Mouse (Mus musculus) adrenal gland, adult (tissue): Measurements from ENCODE around the gene Isg20l2.

ENCODE experiments used
- DNase-seq, 2 experiments: peaks; one replicate each; pipeline ENCODE4 v3.0.0; 2022 to 2023; ENCODE audit warnings: low spot score in 1 of 2; ENCODE audit not compliant: inconsistent age in 2 of 2

Isg20l2 gene

DNA sequence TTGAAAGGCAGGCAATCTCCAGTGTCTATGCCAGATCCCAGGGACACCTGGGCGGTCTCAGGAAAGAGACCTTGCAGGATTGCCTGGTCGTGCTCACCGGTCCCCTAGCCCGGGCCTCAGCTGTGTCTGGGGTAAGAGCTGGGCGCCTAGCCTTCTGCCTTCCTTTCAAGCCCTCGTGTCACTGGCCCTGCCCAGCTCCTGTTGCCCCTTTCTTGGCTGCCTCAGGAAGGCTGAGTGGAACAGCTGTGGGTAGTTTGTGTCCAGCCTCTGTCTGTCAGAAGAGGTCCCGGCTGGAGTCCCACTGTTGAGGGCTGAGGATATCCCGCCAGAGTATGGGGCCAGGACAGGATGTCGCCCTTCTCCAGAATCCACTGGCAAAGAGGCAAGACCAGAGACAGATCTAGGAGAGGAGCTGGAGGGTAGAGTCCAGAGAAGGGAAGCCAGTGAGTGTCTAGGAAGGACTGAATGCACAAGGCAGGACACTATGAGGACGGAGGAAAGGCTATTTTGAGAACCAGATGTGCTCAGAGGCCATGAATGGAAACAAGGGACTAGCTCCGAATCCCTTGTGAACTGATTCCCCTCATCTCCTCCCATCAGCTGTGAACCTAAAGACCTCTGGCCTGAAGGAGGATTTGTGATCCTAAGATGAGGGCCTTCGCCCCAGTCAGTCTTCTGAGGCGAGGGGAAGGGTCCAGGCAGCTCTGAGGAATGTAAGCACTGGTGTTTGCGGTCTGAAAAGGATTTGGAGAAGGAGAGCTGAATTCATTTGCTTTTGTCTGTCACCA lies 43.7 kb downstream of the Isg20l2 start:
- DNase-seq: no peak

DNA sequence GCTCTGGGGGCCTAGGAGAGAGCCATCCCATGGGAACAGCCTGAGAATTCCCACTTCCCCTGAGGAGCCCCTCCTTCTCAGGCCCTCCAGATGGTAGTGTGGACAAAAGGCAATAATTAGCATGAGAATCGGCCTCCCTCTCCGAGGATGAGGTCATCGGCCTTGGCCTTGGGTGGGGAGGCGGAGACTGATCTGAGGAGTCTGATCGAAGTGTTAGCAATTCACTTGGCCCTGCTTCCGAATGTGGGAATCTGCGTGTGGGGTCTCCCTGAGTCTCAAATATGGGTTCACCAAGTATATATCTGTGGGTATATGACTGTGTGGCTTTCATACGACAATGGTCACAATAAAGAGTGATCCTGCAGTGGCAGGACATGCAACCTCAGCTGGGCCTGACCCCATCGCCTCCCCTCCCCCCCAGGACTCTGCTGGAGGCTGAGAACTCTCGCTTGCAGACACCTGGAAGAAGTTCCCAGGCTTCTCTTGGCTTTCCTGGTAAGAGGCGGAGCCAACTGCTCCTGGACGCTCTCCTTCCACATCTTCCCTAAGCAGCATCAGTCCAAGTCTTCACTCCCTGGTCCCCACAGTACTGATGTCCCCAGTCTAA lies 44.4 kb downstream of the Isg20l2 start:
- peak; percentile 62 to 82 for DNase-seq

DNA sequence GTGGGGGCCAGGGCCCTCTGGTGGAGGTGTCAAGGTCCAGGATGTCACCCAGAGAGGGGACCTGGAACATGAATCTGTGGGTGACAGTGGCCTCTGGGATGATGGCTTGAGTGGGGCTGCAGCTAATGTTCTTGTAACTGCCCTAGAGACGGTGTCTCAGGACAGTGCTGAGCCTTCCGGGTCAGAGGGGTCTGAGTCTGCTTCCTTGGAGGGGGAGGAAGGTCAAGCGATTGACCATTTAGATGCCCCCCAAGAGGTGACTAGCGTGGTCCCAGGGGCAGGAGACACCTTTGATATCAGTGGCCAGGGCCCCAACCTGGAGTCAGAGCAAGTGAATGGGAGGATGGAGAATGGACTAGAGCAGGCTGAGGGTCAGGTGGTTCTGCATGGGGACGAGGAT lies 49.4 kb downstream of the Isg20l2 start:
- DNase-seq: no peak

DNA sequence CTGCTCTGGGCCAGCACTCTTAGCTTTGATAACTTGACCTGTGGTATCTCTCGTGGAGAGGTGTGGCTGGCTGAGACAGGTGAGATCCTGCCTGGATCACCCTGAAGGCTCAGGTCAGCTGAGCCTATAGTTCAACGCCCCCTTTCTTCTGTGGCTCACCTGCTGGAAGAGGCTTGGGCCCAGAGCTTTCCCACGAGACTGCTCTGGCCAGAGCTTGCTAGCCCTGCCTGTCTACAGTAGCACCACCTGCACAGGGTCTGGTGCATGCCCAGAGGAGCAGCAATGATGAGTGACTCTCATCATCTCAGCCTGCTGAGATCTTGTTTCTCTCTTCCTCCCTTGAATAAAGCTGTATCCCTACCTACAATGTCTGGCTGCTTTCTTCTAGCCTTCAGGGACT lies 50.0 kb downstream of the Isg20l2 start:
- no peak for DNase-seq

DNA sequence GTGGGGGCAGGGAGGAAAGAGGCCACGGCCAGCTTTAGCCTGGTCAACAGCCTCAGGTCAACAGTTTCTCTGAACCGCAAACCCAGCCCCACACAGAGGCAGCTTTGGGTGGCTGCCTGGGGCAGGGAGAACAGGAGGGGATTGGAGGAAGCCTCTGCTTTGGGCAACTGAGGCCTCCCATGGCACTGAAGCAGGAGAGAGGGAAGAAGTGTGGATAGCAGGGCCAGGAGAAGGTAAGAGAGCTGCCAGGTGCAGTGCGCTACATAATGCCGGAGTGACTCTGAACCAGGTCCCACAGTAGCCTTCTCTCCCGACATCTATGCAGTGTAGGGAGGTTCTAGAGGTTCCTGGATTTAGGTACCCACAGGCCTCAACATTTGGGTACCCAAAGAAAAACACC lies 50.6 kb downstream of the Isg20l2 start:
- DNase-seq: no peak

DNA sequence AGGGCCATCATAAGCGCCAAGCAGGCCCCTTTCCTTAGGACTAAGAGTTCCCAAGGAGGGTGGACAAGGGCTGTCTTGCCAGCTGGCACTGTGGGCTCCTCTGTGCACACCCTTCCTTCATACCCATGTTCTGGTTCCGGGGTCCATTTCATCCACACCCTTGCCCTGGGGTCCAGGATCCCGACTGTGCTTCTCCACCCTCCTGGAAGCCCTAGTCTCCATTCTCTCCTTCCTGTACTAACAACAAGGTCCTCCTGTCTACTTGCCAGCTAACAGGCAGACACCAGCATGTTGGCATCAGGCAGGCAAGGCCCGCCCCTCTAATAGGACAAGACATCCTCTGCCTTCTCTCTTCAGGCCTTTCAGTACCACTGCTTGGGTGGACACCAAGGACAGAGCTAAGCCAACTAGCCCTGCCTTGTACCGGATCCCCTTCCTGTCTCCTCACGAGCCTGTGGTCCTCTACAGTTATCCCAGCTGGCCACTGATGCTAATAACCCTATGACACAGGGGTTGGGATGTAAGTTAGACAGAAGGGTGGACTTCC lies 51.2 kb downstream of the Isg20l2 start:
- no peak for DNase-seq

DNA sequence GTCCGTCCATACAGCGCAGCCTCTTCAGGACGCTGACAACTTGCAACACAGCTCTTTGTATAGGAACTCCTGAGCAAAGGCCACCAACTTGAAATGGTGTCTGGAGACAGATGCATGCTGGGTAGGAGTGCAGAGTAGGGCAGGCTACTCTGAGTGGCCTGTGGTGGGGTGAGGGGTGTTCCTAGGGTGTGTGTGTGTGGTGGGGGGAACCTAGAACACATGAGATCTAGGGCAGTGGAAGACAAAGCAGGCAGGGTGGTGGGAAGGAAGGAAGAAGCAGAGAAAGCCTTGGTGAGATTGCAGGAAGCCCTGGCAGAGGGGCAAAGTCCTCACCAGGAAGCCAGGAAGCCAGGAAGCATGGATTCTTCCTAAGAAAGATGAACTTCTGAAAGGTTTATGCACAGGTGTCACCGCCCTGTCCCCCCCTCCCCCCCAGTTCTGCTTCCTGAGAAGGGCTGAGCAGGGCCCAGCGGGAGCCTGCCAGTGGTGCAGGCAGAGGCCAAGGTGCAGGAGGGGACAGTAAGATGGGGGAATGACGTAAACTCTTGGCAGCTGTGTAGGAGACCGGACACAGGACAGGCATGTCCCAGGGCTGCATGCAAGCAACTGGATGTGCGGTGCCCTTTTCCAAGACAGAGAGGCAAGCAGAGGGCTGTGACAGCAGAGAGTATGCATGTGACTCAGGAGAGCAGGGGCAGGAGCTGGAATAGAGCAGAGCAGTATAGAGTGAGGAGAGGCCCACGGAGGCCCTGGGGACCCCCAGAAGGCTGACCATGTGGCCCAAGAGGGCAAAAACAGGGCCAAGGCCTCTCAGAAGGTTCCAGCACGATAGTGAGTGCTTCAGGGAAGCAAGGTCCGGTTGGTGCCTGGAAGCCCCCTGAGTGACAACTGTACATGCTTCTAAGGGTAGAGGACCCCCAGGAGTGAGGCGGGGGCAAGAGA lies 52.1 kb downstream of the Isg20l2 start:
- peak; percentile 81 to 87 for DNase-seq

DNA sequence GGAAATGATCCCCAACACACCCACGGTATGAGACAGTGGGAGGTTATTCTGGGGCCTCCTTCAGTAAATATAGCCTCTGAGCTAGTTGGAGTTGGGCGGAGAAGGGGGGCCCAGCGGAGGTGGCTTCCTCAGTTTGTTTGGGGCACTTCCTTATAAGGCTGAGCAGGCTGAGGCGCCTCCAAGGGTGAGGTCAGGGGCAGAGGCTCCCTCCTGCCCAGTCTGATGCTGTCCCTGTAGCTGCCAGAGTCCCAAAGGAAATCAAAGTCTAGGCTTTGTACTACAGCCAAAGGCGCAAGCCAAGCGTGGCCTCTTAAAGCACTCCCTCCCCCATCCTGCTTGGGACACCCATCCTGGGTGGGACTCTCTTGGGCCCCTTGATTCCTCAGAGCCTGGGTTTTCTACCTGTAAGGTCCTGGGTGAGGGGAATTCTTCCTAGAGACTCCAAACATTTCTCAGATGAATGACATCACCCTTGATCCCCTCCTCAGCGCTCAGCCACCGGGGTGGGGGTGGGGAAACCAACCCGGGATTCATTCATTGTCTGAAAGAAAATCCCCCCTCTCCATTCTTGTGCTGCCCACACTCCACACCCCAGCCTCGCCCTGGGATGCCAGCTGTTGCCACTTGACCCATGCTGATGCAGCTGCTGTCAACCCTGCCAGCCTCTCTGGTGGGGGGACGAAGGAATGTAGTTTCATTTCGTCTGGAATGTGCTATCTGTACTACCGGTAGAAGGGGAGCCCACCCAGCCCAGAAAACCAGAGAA lies 52.9 kb downstream of the Isg20l2 start:
- peak; percentile 66 to 75 for DNase-seq

DNA sequence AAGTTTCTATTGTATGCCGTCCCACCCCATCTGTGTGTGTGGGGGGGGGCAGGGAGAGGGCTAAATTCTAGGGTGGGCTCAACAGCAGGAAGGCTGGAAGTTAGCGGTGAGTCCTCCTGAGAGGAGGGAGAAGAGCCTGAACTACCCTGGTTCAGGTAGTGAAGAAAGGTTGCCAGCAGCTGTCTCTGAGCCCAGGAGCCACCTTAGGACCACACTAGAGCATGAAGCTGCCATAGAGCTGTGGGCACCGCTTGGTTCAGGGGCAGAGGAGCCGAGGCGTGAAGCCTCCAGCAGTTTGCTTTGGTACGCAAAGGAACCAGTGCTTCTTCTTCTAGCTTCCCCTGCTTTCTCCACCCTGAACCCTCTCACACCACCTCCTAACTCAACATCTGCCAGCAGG lies 53.5 kb downstream of the Isg20l2 start:
- DNase-seq: no peak

DNA sequence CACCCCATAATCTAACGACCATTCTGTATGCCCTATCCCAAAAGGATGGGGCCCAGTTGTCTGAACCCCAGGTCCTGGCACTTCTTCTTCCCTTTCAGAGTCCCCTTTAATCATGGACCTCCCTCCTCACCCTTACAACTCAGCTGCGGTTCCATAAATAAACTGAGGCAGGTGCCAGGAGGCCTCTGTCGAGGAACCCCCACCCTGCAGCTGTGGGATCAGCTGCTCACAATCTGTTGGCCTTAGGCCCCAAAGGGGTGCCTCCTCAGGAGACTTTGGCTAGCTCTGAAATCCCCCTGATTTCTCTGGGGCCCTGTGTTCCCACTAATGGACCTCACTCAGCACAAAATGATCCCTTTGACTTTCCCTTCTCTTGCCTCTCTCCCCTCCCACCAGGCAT lies 54.0 kb downstream of the Isg20l2 start:
- no peak for DNase-seq

DNA sequence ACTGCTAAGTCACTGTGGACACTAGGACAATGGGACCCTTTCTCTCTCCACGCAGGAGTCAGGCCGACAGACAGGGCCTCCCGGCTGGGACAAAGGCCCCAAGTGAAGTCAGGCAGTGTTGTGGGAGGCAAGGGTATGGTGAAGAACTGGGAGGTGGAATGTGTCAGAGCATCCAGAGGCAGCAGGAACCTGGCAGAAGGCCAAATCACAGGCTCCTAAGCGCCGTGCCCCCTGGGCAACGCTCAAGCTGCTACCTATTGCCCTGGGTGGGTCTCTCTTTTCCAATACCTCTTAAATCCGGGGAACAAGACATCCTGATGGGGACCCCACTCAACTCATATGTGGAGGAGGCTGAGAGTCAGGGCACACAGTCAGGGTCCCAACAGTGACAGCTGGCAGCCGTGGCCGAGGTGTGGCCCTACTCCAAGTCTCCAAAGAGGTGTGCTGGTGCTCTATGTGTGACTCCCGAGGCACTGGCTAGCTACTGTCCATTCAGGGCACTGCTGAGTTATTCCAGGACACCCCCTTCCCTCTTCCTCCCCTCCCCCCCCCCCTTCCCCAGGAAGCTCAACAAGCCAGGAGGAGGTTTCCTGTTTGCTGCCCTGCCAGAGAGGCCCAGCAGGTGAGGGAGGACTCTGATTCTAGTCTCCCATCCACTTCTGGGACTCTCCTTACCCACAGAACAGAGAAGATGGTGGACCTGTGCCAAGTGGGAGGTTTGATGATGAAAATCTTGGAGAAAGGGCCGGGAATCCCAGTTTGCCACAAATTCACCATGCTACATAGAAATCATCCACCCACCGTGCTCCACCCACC lies 55.6 kb downstream of the Isg20l2 start:
- DNase-seq: peak; percentile 41 to 58

DNA sequence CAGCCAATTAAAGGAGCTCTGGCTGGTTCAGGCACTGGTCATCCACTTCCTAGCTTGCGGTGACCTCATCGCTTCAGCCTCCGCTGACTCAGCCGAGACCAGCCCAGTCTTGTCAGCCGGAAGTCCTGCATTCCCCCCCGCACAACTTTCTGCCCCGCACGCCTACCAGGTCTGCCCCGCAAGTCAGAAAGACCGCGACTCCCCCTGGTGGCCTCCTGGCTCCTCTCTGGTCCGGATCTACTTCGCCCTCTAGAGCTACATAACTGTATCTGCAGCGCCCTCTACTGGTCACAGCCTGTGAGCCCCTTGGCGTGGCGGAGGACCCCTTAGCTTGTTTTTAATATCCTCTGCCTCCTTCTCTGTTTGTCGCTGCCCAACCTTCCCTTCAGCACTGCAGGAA lies 56.8 kb downstream of the Isg20l2 start:
- DNase-seq: peak; percentile 95 to 98

DNA sequence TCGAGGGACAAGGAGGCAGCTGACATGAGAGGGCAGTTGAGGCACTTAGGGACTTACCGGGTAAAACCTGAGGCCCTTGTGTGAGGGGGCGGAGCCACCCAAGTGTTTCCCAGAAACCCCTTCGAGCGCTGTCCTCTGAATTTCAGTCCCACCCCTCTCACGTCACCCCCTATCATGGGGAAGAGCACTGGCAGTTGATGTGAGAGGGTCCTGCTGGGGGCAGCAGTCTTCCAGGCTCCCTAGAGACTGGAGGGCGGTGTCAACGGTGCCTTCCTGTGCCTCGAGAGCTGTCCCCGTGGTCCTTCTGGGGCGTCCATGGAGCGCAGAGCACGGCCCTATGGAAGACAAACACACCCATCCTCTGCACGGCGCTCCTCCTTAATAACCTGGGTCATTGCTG lies 57.5 kb downstream of the Isg20l2 start:
- no peak for DNase-seq

DNA sequence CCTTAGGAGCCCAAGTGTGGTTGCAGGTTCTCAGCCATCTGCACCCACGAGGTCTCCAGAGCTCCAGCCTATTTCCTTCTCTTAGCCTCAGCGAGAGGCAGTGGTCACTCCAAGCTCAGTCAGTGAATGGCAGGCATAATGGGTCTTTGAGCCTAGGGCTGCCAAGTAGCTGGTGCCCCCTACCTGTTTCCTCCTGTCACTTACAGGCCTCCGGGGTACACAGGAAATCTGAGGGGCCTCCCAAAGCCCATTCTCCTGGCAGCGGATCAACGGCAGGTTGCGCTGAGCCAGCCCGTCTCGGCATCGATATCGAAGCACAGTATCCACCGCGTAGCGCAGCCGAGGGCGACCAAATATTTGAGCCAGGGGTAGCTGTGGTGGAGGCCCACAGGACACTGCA lies 58.0 kb downstream of the Isg20l2 start:
- no peak for DNase-seq

DNA sequence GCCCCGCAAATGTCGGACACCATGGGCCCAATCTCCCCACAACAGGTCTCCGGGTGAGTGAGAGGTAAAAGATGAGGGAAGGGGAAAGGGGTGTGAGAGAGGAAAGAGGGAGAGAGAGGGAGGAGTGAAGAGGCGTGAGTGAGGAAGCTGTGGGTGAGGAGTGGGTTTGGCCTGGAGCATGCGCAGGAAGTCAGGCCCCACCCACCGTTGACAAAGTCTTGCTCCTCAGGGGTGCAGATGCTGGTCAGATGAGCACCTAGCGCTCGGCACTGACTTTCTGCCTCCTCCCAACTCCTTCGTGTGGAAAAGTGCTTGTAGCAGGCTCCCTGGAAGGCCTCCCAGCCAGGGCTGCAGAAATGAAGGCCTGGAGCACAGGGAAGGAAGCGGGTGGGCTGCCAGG lies 59.8 kb downstream of the Isg20l2 start:
- DNase-seq: no peak
